Mouse (Mus musculus) brain, embryonic 14.5 days (tissue): ENCODE results near the gene Olfr147.

Source experiments
- CTCF ChIP-seq: fragments of 200-500 bp; IDR thresholded peaks from 2 replicates; pipeline ENCODE4 v1.5.1; 2012; ENCODE audit warnings: inconsistent platforms, mild to moderate bottlenecking, moderate library complexity, borderline replicate concordance; ENCODE audit not compliant: insufficient read depth, insufficient read length; ENCODE audit errors: extremely low read depth
- POLR2A ChIP-seq: fragments of 200-500 bp; IDR thresholded peaks from 2 replicates; pipeline ENCODE4 v1.6.1; 2012; ENCODE audit warnings: mild to moderate bottlenecking, inconsistent platforms, borderline replicate concordance; ENCODE audit not compliant: poor library complexity, insufficient read depth, insufficient read length, severe bottlenecking; ENCODE audit errors: extremely low read depth

DNA sequence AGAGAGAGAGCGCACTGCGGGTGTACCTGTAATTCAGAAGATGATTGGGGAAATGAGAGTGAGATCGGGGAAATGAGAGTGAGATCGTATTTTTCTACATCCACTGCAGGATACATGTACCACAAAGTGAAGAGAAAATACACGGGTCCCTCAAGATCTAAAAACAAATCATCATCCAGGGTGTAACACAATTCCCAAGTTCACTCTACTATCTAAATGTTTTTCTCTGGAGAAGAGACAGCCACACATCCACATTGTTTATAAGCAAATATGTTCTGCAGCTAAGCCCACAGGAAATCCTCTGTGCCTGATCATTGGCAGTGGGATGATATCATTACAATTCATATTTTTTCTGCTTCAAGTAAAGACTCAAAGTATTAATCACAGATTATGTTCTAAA is 45.9 kb downstream of the Olfr147 start, which contains the start of gene Olfr902:
- no peak for TF ChIP-seq POLR2A
- no peak for TF ChIP-seq CTCF
